21 mouse cellular contexts compared by ENCODE assay signal in the genomic region with DNA sequence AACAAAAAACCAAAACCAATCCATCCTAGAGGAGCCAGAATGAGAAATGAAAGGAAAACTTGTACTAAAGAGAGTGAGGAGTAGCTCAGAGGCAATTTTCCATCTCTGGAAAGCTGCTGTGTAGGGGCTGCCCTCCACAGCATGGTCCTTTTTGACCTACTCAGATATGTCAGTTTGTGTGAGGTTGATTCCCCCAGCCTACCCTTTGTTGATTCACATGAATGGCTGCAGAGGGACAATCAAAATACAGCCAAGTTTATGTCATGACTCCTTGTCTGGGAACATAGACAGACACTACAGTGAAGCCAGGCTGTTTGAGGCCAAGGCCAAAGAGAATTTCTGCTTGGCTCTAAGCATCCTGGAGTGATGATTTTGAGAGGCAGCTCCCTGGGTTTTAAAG.
DNase-seq lines count a peak whose midpoint lies in the region; ATAC-seq and TF ChIP-seq lines count a peak whose summit lies in the region.
"Had no signal": no experiment of that assay in that cellular context is flagged by ENCODE, and none has a peak within 500 bp of the region (broad histone marks: within the 10 kb centered on the region; RNA-seq: fewer than 3 reads in every experiment).

No protein-coding gene starts in this region.

- no peak overlapping the region for H3K9ac ChIP-seq in forebrain, embryonic 13.5 days
- H3K9ac ChIP-seq in forebrain, postnatal 0 days, result no peak overlapping the region
- H3K9ac ChIP-seq in hindbrain, embryonic 16.5 days (ENCODE audit: low read depth, low read length), result no peak overlapping the region
- H3K9ac ChIP-seq in hindbrain, embryonic 12.5 days, result no peak overlapping the region
- H3K9ac ChIP-seq in midbrain, postnatal 0 days (replicated peaks; ENCODE audit: low read length, poor library complexity, severe bottlenecking), result no peak overlapping the region
- no peak overlapping the region for H3K9ac ChIP-seq in midbrain, embryonic 15.5 days
- H3K9ac ChIP-seq: embryonic facial prominence, embryonic 15.5 days; hindbrain, embryonic 13.5 days; intestine, embryonic 15.5 days; stomach, embryonic 15.5 days had no signal

- DNase-seq in forebrain, postnatal 0 days, result no peak
- DNase-seq in midbrain, postnatal 0 days (ENCODE audit: low spot score), result peak; percentile 64
- DNase-seq: cerebellum, adult 2 months; gastrocnemius, postnatal 25 days; kidney, adult 9 months; kidney, postnatal 14 days; lung, adult 2 months; lung, postnatal 36 days; midbrain, embryonic 14.5 days; thymus, postnatal 25 days had no signal

- H3K4me2 ChIP-seq in forebrain, embryonic 13.5 days, result no peak overlapping the region
- no peak overlapping the region for H3K4me2 ChIP-seq in forebrain, postnatal 0 days (ENCODE audit: low read depth)
- no peak overlapping the region for H3K4me2 ChIP-seq in hindbrain, embryonic 16.5 days (ENCODE audit: low read length)
- no peak overlapping the region for H3K4me2 ChIP-seq in hindbrain, embryonic 12.5 days (replicated peaks)
- H3K4me2 ChIP-seq in midbrain, postnatal 0 days (ENCODE audit: low read depth, low read length, poor library complexity, severe bottlenecking), result no peak overlapping the region
- no peak overlapping the region for H3K4me2 ChIP-seq in midbrain, embryonic 15.5 days
- H3K4me2 ChIP-seq: embryonic facial prominence, embryonic 15.5 days; hindbrain, embryonic 13.5 days; intestine, embryonic 15.5 days; liver, embryonic 11.5 days; stomach, embryonic 15.5 days had no signal

- H3K27me3 ChIP-seq in forebrain, embryonic 13.5 days, result no peaks in the 10 kb centered on the region
- H3K27me3 ChIP-seq in forebrain, postnatal 0 days (ENCODE audit: insufficient read depth, low read length), result no peaks in the 10 kb centered on the region
- H3K27me3 ChIP-seq in hindbrain, embryonic 16.5 days (replicated peaks; ENCODE audit: control insufficient read depth, insufficient read depth, low read length), result no peaks in the 10 kb centered on the region
- H3K27me3 ChIP-seq in hindbrain, embryonic 12.5 days, result no peaks in the 10 kb centered on the region
- no peaks in the 10 kb centered on the region for H3K27me3 ChIP-seq in midbrain, postnatal 0 days (ENCODE audit: insufficient read depth, low read length)
- no peaks in the 10 kb centered on the region for H3K27me3 ChIP-seq in midbrain, embryonic 15.5 days (replicated peaks)
- H3K27me3 ChIP-seq: embryonic facial prominence, embryonic 15.5 days; hindbrain, embryonic 13.5 days; intestine, embryonic 15.5 days; megakaryocyte, embryonic 14.5 days; stomach, embryonic 15.5 days had no signal

- TF ChIP-seq CTCF in forebrain, postnatal 0 days (IDR thresholded peaks at IDR 0.05; ENCODE audit: low read depth), result no peak
- no peak for TF ChIP-seq CTCF in midbrain, postnatal 0 days (IDR thresholded peaks at IDR 0.05)

- no peaks in the 10 kb centered on the region for H3K4me1 ChIP-seq in forebrain, embryonic 13.5 days
- no peaks in the 10 kb centered on the region for H3K4me1 ChIP-seq in forebrain, postnatal 0 days (ENCODE audit: insufficient read depth)
- no peaks in the 10 kb centered on the region for H3K4me1 ChIP-seq in hindbrain, embryonic 16.5 days (ENCODE audit: control insufficient read depth, insufficient read depth, low read depth, low read length)
- H3K4me1 ChIP-seq in hindbrain, embryonic 12.5 days, result no peaks in the 10 kb centered on the region
- no peaks in the 10 kb centered on the region for H3K4me1 ChIP-seq in midbrain, postnatal 0 days (ENCODE audit: insufficient read depth, low read length)
- H3K4me1 ChIP-seq in midbrain, embryonic 15.5 days, result no peaks in the 10 kb centered on the region
- H3K4me1 ChIP-seq: embryonic facial prominence, embryonic 15.5 days; hindbrain, embryonic 13.5 days; intestine, embryonic 15.5 days; megakaryocyte, embryonic 14.5 days; stomach, embryonic 15.5 days had no signal

- H3K36me3 ChIP-seq in forebrain, embryonic 13.5 days (ENCODE audit: poor library complexity, severe bottlenecking), result no peaks in the 10 kb centered on the region
- no peaks in the 10 kb centered on the region for H3K36me3 ChIP-seq in forebrain, postnatal 0 days (ENCODE audit: insufficient read depth)
- H3K36me3 ChIP-seq in hindbrain, embryonic 16.5 days (ENCODE audit: control insufficient read depth, insufficient read depth, low read length), result no peaks in the 10 kb centered on the region
- no peaks in the 10 kb centered on the region for H3K36me3 ChIP-seq in hindbrain, embryonic 12.5 days
- no peaks in the 10 kb centered on the region for H3K36me3 ChIP-seq in midbrain, postnatal 0 days (ENCODE audit: insufficient read depth, low read length)
- no peaks in the 10 kb centered on the region for H3K36me3 ChIP-seq in midbrain, embryonic 15.5 days (replicated peaks)
- H3K36me3 ChIP-seq: embryonic facial prominence, embryonic 15.5 days; hindbrain, embryonic 13.5 days; intestine, embryonic 15.5 days; stomach, embryonic 15.5 days had no signal

- H3K27ac ChIP-seq in forebrain, embryonic 13.5 days, result no peak overlapping the region
- no peak overlapping the region for H3K27ac ChIP-seq in forebrain, postnatal 0 days (ENCODE audit: low read depth, low read length)
- no peak overlapping the region for H3K27ac ChIP-seq in hindbrain, embryonic 16.5 days (ENCODE audit: low read depth, low read length)
- no peak overlapping the region for H3K27ac ChIP-seq in hindbrain, embryonic 12.5 days
- H3K27ac ChIP-seq in midbrain, postnatal 0 days (ENCODE audit: low read depth, low read length), result no peak overlapping the region
- H3K27ac ChIP-seq in midbrain, embryonic 15.5 days, result no peak overlapping the region
- H3K27ac ChIP-seq: embryonic facial prominence, embryonic 15.5 days; hindbrain, embryonic 13.5 days; intestine, embryonic 15.5 days; stomach, embryonic 15.5 days had no signal

- 0 out of 2 replicates have a peak, but pooled peaks have one; percentile 45 for ATAC-seq in forebrain, embryonic 13.5 days
- no peak for ATAC-seq in forebrain, postnatal 0 days
- ATAC-seq in hindbrain, embryonic 16.5 days, result peak; percentile 61; the same call in 1 of the 2 replicates
- ATAC-seq in hindbrain, embryonic 12.5 days (ENCODE audit: low FRiP score), result no peak
- no peak; the same call in 1 of the 2 replicates for ATAC-seq in midbrain, postnatal 0 days (ENCODE audit: low FRiP score)
- no peak; the same call in 1 of the 2 replicates for ATAC-seq in midbrain, embryonic 15.5 days (replicated peaks)
- ATAC-seq: activated CD4-positive, CD25-positive, alpha-beta regulatory T cell, adult 4 months; intestine, embryonic 15.5 days had no signal

- H3K4me3 ChIP-seq in forebrain, embryonic 13.5 days, result no peak overlapping the region
- H3K4me3 ChIP-seq in forebrain, postnatal 0 days (ENCODE audit: low read depth, low read length), result no peak overlapping the region
- H3K4me3 ChIP-seq in hindbrain, embryonic 16.5 days (ENCODE audit: low read length), result no peak overlapping the region
- no peak overlapping the region for H3K4me3 ChIP-seq in hindbrain, embryonic 12.5 days
- no peak overlapping the region for H3K4me3 ChIP-seq in midbrain, postnatal 0 days (ENCODE audit: low read depth, low read length)
- no peak overlapping the region for H3K4me3 ChIP-seq in midbrain, embryonic 15.5 days
- H3K4me3 ChIP-seq: embryonic facial prominence, embryonic 15.5 days; hindbrain, embryonic 13.5 days; intestine, embryonic 15.5 days; megakaryocyte, embryonic 14.5 days; stomach, embryonic 15.5 days had no signal

- no peaks in the 10 kb centered on the region for H3K9me3 ChIP-seq in forebrain, embryonic 13.5 days (replicated peaks)
- H3K9me3 ChIP-seq in forebrain, postnatal 0 days (ENCODE audit: low read length), result no peaks in the 10 kb centered on the region
- H3K9me3 ChIP-seq in hindbrain, embryonic 16.5 days (ENCODE audit: control insufficient read depth, low read length), result no peaks in the 10 kb centered on the region
- H3K9me3 ChIP-seq in hindbrain, embryonic 12.5 days (replicated peaks), result no peaks in the 10 kb centered on the region
- H3K9me3 ChIP-seq in midbrain, postnatal 0 days (ENCODE audit: low read length), result no peaks in the 10 kb centered on the region
- no peaks in the 10 kb centered on the region for H3K9me3 ChIP-seq in midbrain, embryonic 15.5 days
- H3K9me3 ChIP-seq: embryonic facial prominence, embryonic 15.5 days; hindbrain, embryonic 13.5 days; intestine, embryonic 15.5 days; megakaryocyte, embryonic 14.5 days; stomach, embryonic 15.5 days had no signal

Comparison
In these comparisons a context has a peak if more than half of its experiments do, and no peak if none do; other contexts are left out.
1. ATAC-seq: peak in forebrain, embryonic 13.5 days (single experiment) and hindbrain, embryonic 16.5 days (single experiment); none in forebrain, postnatal 0 days (single experiment), hindbrain, embryonic 12.5 days (single experiment), midbrain, postnatal 0 days (single experiment) and midbrain, embryonic 15.5 days (single experiment).